Mouse (Mus musculus): ENCODE measurements around the gene Rbms3. TPM values are rescaled to one million over a fixed set of nuclear protein-coding genes. Genes with fewer than 3 reads are reported as not detected.

Rbms3 gene
- total and polyA plus RNA-seq, 2 experiments from 2014 or later: 43.3 to 59.9 TPM

GRCm38 (mm10) chr9:117077548-117077947, 552.2 kb downstream of the Rbms3 start:
- no peaks in the 10 kb centered on the region for H3K36me3 ChIP-seq (ENCODE audit: insufficient read depth, low read length)
- no peak for ATAC-seq (ENCODE audit: low FRiP score)
- H3K4me3 ChIP-seq (ENCODE audit: low read depth, low read length): no peak overlapping the region
- H3K4me2 ChIP-seq (ENCODE audit: low read depth, low read length, poor library complexity, severe bottlenecking): no peak overlapping the region
- TF ChIP-seq CTCF (IDR thresholded peaks at IDR 0.05): no peak
- H3K27me3 ChIP-seq (ENCODE audit: insufficient read depth, low read length): no peaks in the 10 kb centered on the region
- H3K27ac ChIP-seq (ENCODE audit: low read depth, low read length): no peak overlapping the region
- H3K9ac ChIP-seq (replicated peaks; ENCODE audit: low read length, poor library complexity, severe bottlenecking): no peak overlapping the region
- DNase-seq (ENCODE audit: low spot score): no peak
- H3K9me3 ChIP-seq (ENCODE audit: low read length): no peaks in the 10 kb centered on the region
- 80% methylated on average over 7 of the region's 7 CpGs for WGBS
- no peaks in the 10 kb centered on the region for H3K4me1 ChIP-seq (ENCODE audit: insufficient read depth, low read length)

- no peaks in the 10 kb centered on the region for H3K27me3 ChIP-seq (ENCODE audit: insufficient read depth, low read length)
- no peaks in the 10 kb centered on the region for H3K36me3 ChIP-seq (ENCODE audit: insufficient read depth, low read length)
- H3K27ac ChIP-seq (ENCODE audit: low read depth, low read length): no peak overlapping the region
- WGBS: 83% methylated on average over 8 of the region's 8 CpGs
- no peak overlapping the region for H3K4me3 ChIP-seq (ENCODE audit: low read depth, low read length)
- no peaks in the 10 kb centered on the region for H3K9me3 ChIP-seq (ENCODE audit: low read length)
- H3K4me1 ChIP-seq (ENCODE audit: insufficient read depth, low read length): no peaks in the 10 kb centered on the region
- no peak for DNase-seq (ENCODE audit: low spot score)
- H3K4me2 ChIP-seq (ENCODE audit: low read depth, low read length, poor library complexity, severe bottlenecking): no peak overlapping the region
- ATAC-seq (ENCODE audit: low FRiP score): no peak
- TF ChIP-seq CTCF (IDR thresholded peaks at IDR 0.05): no peak
- H3K9ac ChIP-seq (replicated peaks; ENCODE audit: low read length, poor library complexity, severe bottlenecking): no peak overlapping the region
Observed at GRCm38 (mm10) chr9:117076785-117077184, 552.9 kb downstream of the Rbms3 start.

GRCm38 (mm10) chr9:117072433-117073099, 557.1 kb downstream of the Rbms3 start:
- ATAC-seq (ENCODE audit: low FRiP score) (no peak), DNase-seq (ENCODE audit: low spot score) (no peak)
- Histone ChIP-seq H3K4me2 (ENCODE audit: low read depth, low read length, poor library complexity, severe bottlenecking) (no peak overlapping the region), H3K36me3 (ENCODE audit: insufficient read depth, low read length) (no peaks in the 10 kb centered on the region), H3K4me3 (ENCODE audit: low read depth, low read length) (no peak overlapping the region), H3K4me1 (ENCODE audit: insufficient read depth, low read length) (no peaks in the 10 kb centered on the region), H3K27ac (ENCODE audit: low read depth, low read length) (no peak overlapping the region), H3K9me3 (ENCODE audit: low read length) (no peaks in the 10 kb centered on the region), H3K9ac (replicated peaks; ENCODE audit: low read length, poor library complexity, severe bottlenecking) (no peak overlapping the region), H3K27me3 (ENCODE audit: insufficient read depth, low read length) (no peaks in the 10 kb centered on the region)
- no peak for TF ChIP-seq CTCF (IDR thresholded peaks at IDR 0.05)
- WGBS: 54% methylated on average over 2 of the region's 2 CpGs

DNA sequence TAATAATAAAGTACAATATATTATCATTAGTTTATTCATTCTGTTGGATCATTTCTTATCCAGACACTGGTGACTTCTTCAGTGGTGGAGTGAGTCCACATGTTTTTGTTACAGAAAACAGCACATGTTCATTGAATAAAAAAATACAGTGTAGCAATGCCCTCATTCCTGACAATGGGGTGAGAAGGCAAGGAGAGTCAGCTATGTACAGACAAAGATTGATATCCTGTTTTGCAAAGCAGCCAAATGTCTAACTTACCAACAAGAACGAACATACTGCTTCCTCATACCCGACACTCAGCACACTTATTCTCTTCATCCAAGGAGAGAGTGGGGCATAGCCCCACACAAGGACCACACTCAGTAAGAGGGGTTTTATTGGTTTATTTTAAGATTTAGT, 559.1 kb downstream of the Rbms3 start:
- H3K4me3 ChIP-seq (ENCODE audit: low read depth, low read length): no peak overlapping the region
- TF ChIP-seq CTCF (IDR thresholded peaks at IDR 0.05): no peak
- no peak overlapping the region for H3K9ac ChIP-seq (replicated peaks; ENCODE audit: low read length, poor library complexity, severe bottlenecking)
- no peaks in the 10 kb centered on the region for H3K9me3 ChIP-seq (ENCODE audit: low read length)
- H3K36me3 ChIP-seq (ENCODE audit: insufficient read depth, low read length): no peaks in the 10 kb centered on the region
- no peaks in the 10 kb centered on the region for H3K4me1 ChIP-seq (ENCODE audit: insufficient read depth, low read length)
- ATAC-seq (ENCODE audit: low FRiP score) (no peak), DNase-seq (ENCODE audit: low spot score) (no peak)
- WGBS: 96% methylated on average over 2 of the region's 2 CpGs
- H3K4me2 ChIP-seq (ENCODE audit: low read depth, low read length, poor library complexity, severe bottlenecking): no peak overlapping the region
- H3K27ac ChIP-seq (ENCODE audit: low read depth, low read length): no peak overlapping the region
- no peaks in the 10 kb centered on the region for H3K27me3 ChIP-seq (ENCODE audit: insufficient read depth, low read length)

DNA sequence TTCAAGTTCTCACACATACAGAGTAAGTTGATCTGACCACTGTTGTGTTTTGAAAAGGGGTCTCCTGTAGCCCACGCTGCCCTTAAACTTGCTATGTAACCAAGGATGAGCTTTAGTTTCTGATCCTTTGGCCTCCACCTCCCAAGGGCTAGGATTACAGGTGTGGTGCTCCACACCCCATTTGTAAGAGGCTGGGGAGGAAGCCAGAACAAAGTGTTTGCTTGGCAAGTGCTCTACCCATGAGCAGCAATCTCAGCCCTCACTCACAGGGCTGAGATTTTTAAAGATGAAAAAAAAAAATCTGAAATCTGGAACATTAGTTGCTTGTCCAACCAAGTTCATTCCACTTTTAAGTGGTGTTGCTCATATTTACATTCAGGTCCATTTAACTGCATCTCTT, 560.5 kb downstream of the Rbms3 start:
- Histone ChIP-seq H3K27me3 (ENCODE audit: insufficient read depth, low read length) (no peaks in the 10 kb centered on the region), H3K36me3 (ENCODE audit: insufficient read depth, low read length) (no peaks in the 10 kb centered on the region), H3K9me3 (ENCODE audit: low read length) (no peaks in the 10 kb centered on the region), H3K4me3 (ENCODE audit: low read depth, low read length) (no peak overlapping the region), H3K4me2 (ENCODE audit: low read depth, low read length, poor library complexity, severe bottlenecking) (no peak overlapping the region), H3K27ac (ENCODE audit: low read depth, low read length) (no peak overlapping the region), H3K9ac (replicated peaks; ENCODE audit: low read length, poor library complexity, severe bottlenecking) (no peak overlapping the region), H3K4me1 (ENCODE audit: insufficient read depth, low read length) (no peaks in the 10 kb centered on the region)
- ATAC-seq (ENCODE audit: low FRiP score) (no peak), DNase-seq (ENCODE audit: low spot score) (no peak)
- no peak for TF ChIP-seq CTCF (IDR thresholded peaks at IDR 0.05)
- 89% methylated on average over 1 of the region's 1 CpGs for WGBS

DNA sequence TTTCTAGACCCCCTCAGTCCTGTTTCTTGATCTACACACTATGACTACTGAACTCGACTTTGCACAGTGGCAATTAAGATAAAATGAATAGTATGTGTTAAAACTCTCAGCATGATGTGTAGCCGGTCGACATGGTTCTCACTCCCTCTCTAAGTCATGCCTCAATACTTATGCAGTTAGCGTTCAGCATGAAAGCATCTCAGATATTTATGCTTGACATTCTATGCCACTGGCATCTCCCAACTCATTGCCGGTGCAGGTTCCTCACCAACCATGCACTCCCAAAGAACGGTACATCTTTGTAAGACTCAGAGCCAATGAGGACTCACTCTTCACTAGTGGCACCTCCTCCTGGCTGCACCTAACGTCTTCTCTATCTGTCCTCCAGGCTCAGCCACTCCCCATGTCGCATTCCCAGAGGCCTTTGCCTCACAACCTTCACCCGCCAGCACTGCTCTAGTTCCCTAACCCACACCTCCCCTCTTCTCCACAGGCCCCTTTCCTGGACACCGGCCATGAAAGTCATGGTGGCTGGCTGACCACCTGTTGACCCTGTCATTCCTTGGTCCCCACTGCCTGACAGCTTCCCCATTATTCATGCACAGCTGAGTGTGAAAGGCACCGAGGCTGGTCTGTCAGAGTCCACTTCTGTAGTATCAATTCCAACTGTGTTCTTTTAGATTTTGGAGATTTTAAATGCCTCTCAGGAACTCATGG, 561.9 kb downstream of the Rbms3 start:
- Histone ChIP-seq H3K36me3 (ENCODE audit: insufficient read depth, low read length) (no peaks in the 10 kb centered on the region), H3K4me3 (ENCODE audit: low read depth, low read length) (no peak overlapping the region), H3K4me2 (ENCODE audit: low read depth, low read length, poor library complexity, severe bottlenecking) (no peak overlapping the region), H3K9ac (replicated peaks; ENCODE audit: low read length, poor library complexity, severe bottlenecking) (no peak overlapping the region), H3K27me3 (ENCODE audit: insufficient read depth, low read length) (no peaks in the 10 kb centered on the region), H3K9me3 (ENCODE audit: low read length) (no peaks in the 10 kb centered on the region), H3K27ac (ENCODE audit: low read depth, low read length) (no peak overlapping the region), H3K4me1 (ENCODE audit: insufficient read depth, low read length) (no peaks in the 10 kb centered on the region)
- ATAC-seq (ENCODE audit: low FRiP score): no peak
- 84% methylated on average over 11 of the region's 11 CpGs for WGBS
- DNase-seq (ENCODE audit: low spot score): no peak
- no peak for TF ChIP-seq CTCF (IDR thresholded peaks at IDR 0.05)

Data from midbrain, postnatal 0 days (tissue).